Mouse (Mus musculus): ENCODE results near the gene Znrf1. TPM values are rescaled to one million over a fixed set of nuclear protein-coding genes. Genes with fewer than 3 reads are reported as not detected.
A peak's percentile ranks its signal among the peaks of the same experiment; 100 is the strongest.

Gene Znrf1
- polyA plus RNA-seq, 1 experiment from 2014 or later, result 33.8 TPM

DNA sequence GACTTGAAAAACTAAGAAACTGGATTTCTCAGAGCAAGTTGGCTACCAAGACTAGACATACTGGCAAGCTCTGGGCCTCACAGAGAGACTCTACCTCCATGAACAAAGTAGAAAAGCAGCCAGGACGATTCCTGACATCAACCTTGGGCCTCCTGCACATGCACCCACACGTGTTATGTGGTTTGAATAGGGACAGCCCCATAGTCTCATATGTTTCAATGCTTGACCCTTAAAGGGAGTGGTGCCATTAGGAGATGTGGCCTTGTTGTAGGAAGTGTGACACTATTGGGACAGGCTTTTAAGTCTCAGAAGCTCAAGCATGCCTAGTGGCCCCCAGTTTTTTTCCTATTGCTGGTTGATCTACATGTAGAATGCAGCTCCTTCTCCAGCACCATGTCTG is 18.4 kb upstream of the Znrf1 start:
- WGBS, result 93% methylated on average over 2 of the region's 2 CpGs
- no peak for ATAC-seq (ENCODE audit: insufficient number of reproducible peaks, insufficient read depth, low FRiP score, low read depth)
- H3K36me3 ChIP-seq (ENCODE audit: control insufficient read depth, insufficient read depth, low read length), result no peaks in the 10 kb centered on the region
- H3K27ac ChIP-seq (replicated peaks in 1 of 2; ENCODE audit: control insufficient read depth in 1 of 2, insufficient read depth in 1 of 2, low read depth in 2 of 2, low read length in 2 of 2), result no peak overlapping the region
- no peak overlapping the region for H3K4me3 ChIP-seq (ENCODE audit: control insufficient read depth in 1 of 2, insufficient read depth in 1 of 2, low read depth in 1 of 2, low read length in 2 of 2)
- H3K27me3 ChIP-seq (ENCODE audit: control insufficient read depth, insufficient read depth, low read length), result no peaks in the 10 kb centered on the region
- H3K4me1 ChIP-seq (ENCODE audit: control insufficient read depth in 2 of 2, insufficient read depth in 2 of 2, low read length in 2 of 2), result peaks cover 2 to 10% of the 10 kb centered on the region in 2 experiments; a peak in 3 of 4 replicates
- H3K9me3 ChIP-seq (ENCODE audit: control insufficient read depth, low read length), result no peaks in the 10 kb centered on the region
- H3K9ac ChIP-seq (ENCODE audit: low read length), result no peak overlapping the region
- H3K4me2 ChIP-seq (ENCODE audit: low read length), result no peak overlapping the region

- Histone ChIP-seq H3K4me2 (ENCODE audit: low read length) (peak within 1 kb of the TSS; percentile 79), H3K27ac (replicated peaks in 1 of 2; ENCODE audit: control insufficient read depth in 1 of 2, insufficient read depth in 1 of 2, low read depth in 2 of 2, low read length in 2 of 2) (peak within 1 kb of the TSS in 1 of 2 experiments; percentile 24; a peak in 1 of 4 replicates), H3K36me3 (ENCODE audit: control insufficient read depth, insufficient read depth, low read length) (no peaks in the 10 kb centered on the region), H3K9ac (ENCODE audit: low read length) (peak within 1 kb of the TSS; percentile 74), H3K4me1 (ENCODE audit: control insufficient read depth in 2 of 2, insufficient read depth in 2 of 2, low read length in 2 of 2) (peaks cover 2 to 9% of the 10 kb centered on the region in 2 experiments; a peak in 3 of 4 replicates), H3K27me3 (ENCODE audit: control insufficient read depth, insufficient read depth, low read length) (no peaks in the 10 kb centered on the region), H3K4me3 (ENCODE audit: control insufficient read depth in 1 of 2, insufficient read depth in 1 of 2, low read depth in 1 of 2, low read length in 2 of 2) (peak within 1 kb of the TSS; percentile 66 to 74), H3K9me3 (ENCODE audit: control insufficient read depth, low read length) (no peaks in the 10 kb centered on the region)
- ATAC-seq (ENCODE audit: insufficient number of reproducible peaks, insufficient read depth, low FRiP score, low read depth), result peak; percentile 99
- under 1% methylated on average over 34 of the region's 34 CpGs for WGBS
Measured at GRCm38 (mm10) chr8:111521713-111522429, 14.0 kb upstream of the Znrf1 start, which contains the start of gene Wdr59. Gene Wdr59, minus strand, starts transcription at chr8:111522092.

- no peak for ATAC-seq (ENCODE audit: insufficient number of reproducible peaks, insufficient read depth, low FRiP score, low read depth)
Measured at GRCm38 (mm10) chr8:111526403-111527024, 9.4 kb upstream of the Znrf1 start.

DNA sequence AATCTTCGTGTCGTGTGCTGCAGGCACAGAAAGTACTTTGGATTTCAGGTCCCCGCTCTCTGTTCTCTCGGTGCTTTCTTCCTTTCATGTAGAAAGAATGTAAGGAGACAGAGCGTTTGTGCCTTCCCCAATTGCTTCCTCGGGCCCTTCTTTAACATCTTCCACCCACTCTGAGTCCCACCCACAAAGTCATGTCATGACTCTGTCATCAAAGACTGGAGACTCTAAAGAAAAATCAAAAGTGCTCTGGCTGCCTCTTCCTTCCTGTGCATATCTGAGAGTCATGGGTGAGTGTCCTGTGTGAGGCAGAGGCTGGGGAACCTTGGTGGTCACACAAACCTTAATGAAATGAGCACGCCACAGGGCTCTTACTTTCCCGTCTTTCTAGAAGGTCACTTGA is 8.7 kb upstream of the Znrf1 start:
- WGBS, result 60% methylated on average over 8 of the region's 8 CpGs
- Histone ChIP-seq H3K36me3 (ENCODE audit: control insufficient read depth, insufficient read depth, low read length) (no peaks in the 10 kb centered on the region), H3K27me3 (ENCODE audit: control insufficient read depth, insufficient read depth, low read length) (no peaks in the 10 kb centered on the region), H3K9ac (ENCODE audit: low read length) (no peak overlapping the region), H3K4me2 (ENCODE audit: low read length) (no peak overlapping the region), H3K27ac (replicated peaks in 1 of 2; ENCODE audit: control insufficient read depth in 1 of 2, insufficient read depth in 1 of 2, low read depth in 2 of 2, low read length in 2 of 2) (no peak overlapping the region), H3K9me3 (ENCODE audit: control insufficient read depth, low read length) (no peaks in the 10 kb centered on the region), H3K4me1 (ENCODE audit: control insufficient read depth in 2 of 2, insufficient read depth in 2 of 2, low read length in 2 of 2) (0 out of 4 replicates have a peak, but pooled peaks cover 0 to 2% of the 10 kb centered on the region in 2 experiments), H3K4me3 (ENCODE audit: control insufficient read depth in 1 of 2, insufficient read depth in 1 of 2, low read depth in 1 of 2, low read length in 2 of 2) (no peak overlapping the region)
- ATAC-seq (ENCODE audit: insufficient number of reproducible peaks, insufficient read depth, low FRiP score, low read depth), result no peak

More at GRCm38 (mm10) chr8:111526403-111527024, 9.4 kb upstream of the Znrf1 start:
- Histone ChIP-seq H3K9me3 (ENCODE audit: control insufficient read depth, low read length) (no peaks in the 10 kb centered on the region), H3K36me3 (ENCODE audit: control insufficient read depth, insufficient read depth, low read length) (no peaks in the 10 kb centered on the region), H3K27me3 (ENCODE audit: control insufficient read depth, insufficient read depth, low read length) (no peaks in the 10 kb centered on the region), H3K9ac (ENCODE audit: low read length) (no peak overlapping the region), H3K4me2 (ENCODE audit: low read length) (no peak overlapping the region), H3K27ac (replicated peaks in 1 of 2; ENCODE audit: control insufficient read depth in 1 of 2, insufficient read depth in 1 of 2, low read depth in 2 of 2, low read length in 2 of 2) (no peak overlapping the region), H3K4me1 (ENCODE audit: control insufficient read depth in 2 of 2, insufficient read depth in 2 of 2, low read length in 2 of 2) (0 out of 4 replicates have a peak, but pooled peaks cover 0 to 2% of the 10 kb centered on the region in 2 experiments), H3K4me3 (ENCODE audit: control insufficient read depth in 1 of 2, insufficient read depth in 1 of 2, low read depth in 1 of 2, low read length in 2 of 2) (no peak overlapping the region)
- 70% methylated on average over 6 of the region's 6 CpGs for WGBS

DNA sequence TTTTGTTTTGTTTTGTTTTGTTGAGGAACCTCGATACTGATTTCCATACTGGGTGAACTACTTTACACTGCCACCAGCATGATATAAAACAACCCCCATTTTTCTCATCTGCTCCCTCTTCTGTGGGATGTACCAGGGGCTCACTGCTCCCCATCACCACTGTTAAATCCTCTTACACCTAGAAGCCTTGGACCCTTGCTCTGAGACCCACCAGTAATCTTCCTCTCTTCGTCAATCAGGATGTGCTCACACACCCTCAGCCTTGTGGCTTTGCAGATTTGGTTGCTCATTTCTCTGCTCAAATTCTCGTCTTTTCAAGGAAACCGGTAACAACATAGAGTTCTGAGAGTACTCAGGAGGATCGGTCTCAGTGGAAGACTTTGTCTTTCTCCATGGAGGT is 7.8 kb upstream of the Znrf1 start:
- 72% methylated on average over 5 of the region's 5 CpGs for WGBS

DNA sequence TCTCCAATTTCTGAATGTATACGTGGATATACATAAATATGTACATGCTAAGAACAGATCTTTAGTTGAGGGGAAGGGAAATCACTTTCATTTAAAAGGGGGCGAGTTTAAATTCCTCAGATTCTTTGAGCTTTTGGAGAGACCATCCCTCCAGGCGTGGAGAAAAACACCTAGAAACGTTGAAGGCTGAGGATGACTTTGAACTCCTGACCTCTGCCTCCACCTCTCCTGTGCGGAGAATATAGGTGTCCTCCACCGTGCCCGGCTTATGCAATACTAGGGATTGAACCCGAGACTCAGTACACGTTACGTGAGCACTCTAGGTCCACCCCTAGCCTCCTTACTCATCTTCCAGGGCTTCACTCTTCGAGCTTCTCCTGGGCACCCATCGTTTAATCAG is 4.7 kb upstream of the Znrf1 start:
- H3K27me3 ChIP-seq (ENCODE audit: control insufficient read depth, insufficient read depth, low read length), result no peaks in the 10 kb centered on the region
- 73% methylated on average over 12 of the region's 12 CpGs for whole genome bisulfite sequencing
- no peak overlapping the region for H3K4me3 ChIP-seq (ENCODE audit: control insufficient read depth in 1 of 2, insufficient read depth in 1 of 2, low read depth in 1 of 2, low read length in 2 of 2)
- no peaks in the 10 kb centered on the region for H3K9me3 ChIP-seq (ENCODE audit: control insufficient read depth, low read length)
- H3K36me3 ChIP-seq (ENCODE audit: control insufficient read depth, insufficient read depth, low read length), result no peaks in the 10 kb centered on the region
- H3K4me2 ChIP-seq (ENCODE audit: low read length), result no peak overlapping the region
- no peak overlapping the region for H3K27ac ChIP-seq (replicated peaks in 1 of 2; ENCODE audit: control insufficient read depth in 1 of 2, insufficient read depth in 1 of 2, low read depth in 2 of 2, low read length in 2 of 2)
- ATAC-seq (ENCODE audit: insufficient number of reproducible peaks, insufficient read depth, low FRiP score, low read depth), result no peak
- no peak overlapping the region for H3K9ac ChIP-seq (ENCODE audit: low read length)
- H3K4me1 ChIP-seq (ENCODE audit: control insufficient read depth in 2 of 2, insufficient read depth in 2 of 2, low read length in 2 of 2), result peaks cover 0 to 2% of the 10 kb centered on the region in 2 experiments; a peak in 1 of 4 replicates

More for the DNA sequence above, 7.8 kb upstream of the Znrf1 start:
- ATAC-seq (ENCODE audit: insufficient number of reproducible peaks, insufficient read depth, low FRiP score, low read depth), result no peak
- Histone ChIP-seq H3K27me3 (ENCODE audit: control insufficient read depth, insufficient read depth, low read length) (no peaks in the 10 kb centered on the region), H3K36me3 (ENCODE audit: control insufficient read depth, insufficient read depth, low read length) (no peaks in the 10 kb centered on the region), H3K4me1 (ENCODE audit: control insufficient read depth in 2 of 2, insufficient read depth in 2 of 2, low read length in 2 of 2) (0 out of 4 replicates have a peak, but pooled peaks cover 0 to 2% of the 10 kb centered on the region in 2 experiments), H3K27ac (replicated peaks in 1 of 2; ENCODE audit: control insufficient read depth in 1 of 2, insufficient read depth in 1 of 2, low read depth in 2 of 2, low read length in 2 of 2) (no peak overlapping the region), H3K4me2 (ENCODE audit: low read length) (no peak overlapping the region), H3K9ac (ENCODE audit: low read length) (no peak overlapping the region), H3K9me3 (ENCODE audit: control insufficient read depth, low read length) (no peaks in the 10 kb centered on the region), H3K4me3 (ENCODE audit: control insufficient read depth in 1 of 2, insufficient read depth in 1 of 2, low read depth in 1 of 2, low read length in 2 of 2) (no peak overlapping the region)

- WGBS, result 70% methylated on average over 17 of the region's 17 CpGs
Measured at GRCm38 (mm10) chr8:111531621-111532020, 4.3 kb upstream of the Znrf1 start.

More at GRCm38 (mm10) chr8:111531621-111532020, 4.3 kb upstream of the Znrf1 start:
- no peak overlapping the region for H3K4me3 ChIP-seq (ENCODE audit: control insufficient read depth in 1 of 2, insufficient read depth in 1 of 2, low read depth in 1 of 2, low read length in 2 of 2)
- no peaks in the 10 kb centered on the region for H3K36me3 ChIP-seq (ENCODE audit: control insufficient read depth, insufficient read depth, low read length)
- no peak for ATAC-seq (ENCODE audit: insufficient number of reproducible peaks, insufficient read depth, low FRiP score, low read depth)
- H3K9me3 ChIP-seq (ENCODE audit: control insufficient read depth, low read length), result no peaks in the 10 kb centered on the region
- no peaks in the 10 kb centered on the region for H3K27me3 ChIP-seq (ENCODE audit: control insufficient read depth, insufficient read depth, low read length)
- no peak overlapping the region for H3K27ac ChIP-seq (replicated peaks in 1 of 2; ENCODE audit: control insufficient read depth in 1 of 2, insufficient read depth in 1 of 2, low read depth in 2 of 2, low read length in 2 of 2)
- H3K4me1 ChIP-seq (ENCODE audit: control insufficient read depth in 2 of 2, insufficient read depth in 2 of 2, low read length in 2 of 2), result peaks cover 0 to 2% of the 10 kb centered on the region in 2 experiments; a peak in 1 of 4 replicates
- H3K4me2 ChIP-seq (ENCODE audit: low read length), result no peak overlapping the region
- H3K9ac ChIP-seq (ENCODE audit: low read length), result no peak overlapping the region
